Mouse (Mus musculus) heart, embryonic 11.5 days (tissue): Measurements from ENCODE around the gene Ninl. TPM values are rescaled to one million over a fixed set of nuclear protein-coding genes. Genes with fewer than 3 reads are reported as not detected.
A peak's percentile ranks its signal among the peaks of the same experiment; 100 is the strongest.

Source experiments
- ATAC-seq: fragments of 200-750 bp; cut with Nextera tagmentation; replicated peaks from 2 replicates; pipeline ENCODE4 v1.8.0; 2017; ENCODE audit warnings: moderate library complexity; ENCODE audit not compliant: insufficient number of reproducible peaks, low FRiP score, low TSS enrichment
- H3K27ac ChIP-seq: fragments of 300-500 bp; sonication (generic); 2 replicates; pipeline ENCODE4 v1.5.1; 2014; ENCODE audit warnings: mild to moderate bottlenecking, low read depth, low read length
- H3K27me3 ChIP-seq: fragments of 300-500 bp; sonication (generic); 2 replicates; pipeline ENCODE4 v1.6.1; 2014; ENCODE audit warnings: mild to moderate bottlenecking, low read length, mixed read lengths; ENCODE audit not compliant: control insufficient read depth, insufficient read depth
- H3K36me3 ChIP-seq: fragments of 300-500 bp; sonication (generic); 2 replicates; pipeline ENCODE4 v1.6.1; 2014; ENCODE audit warnings: mild to moderate bottlenecking, low read length, moderate library complexity, mixed read lengths; ENCODE audit not compliant: control insufficient read depth, insufficient read depth
- H3K4me1 ChIP-seq: fragments of 300-500 bp; sonication (generic); 2 replicates; pipeline ENCODE4 v1.6.1; 2014; ENCODE audit warnings: low read length; ENCODE audit not compliant: control insufficient read depth, insufficient read depth
- H3K4me2 ChIP-seq: fragments of 300-500 bp; sonication (generic); 2 replicates; pipeline ENCODE4 v1.6.1; 2014; ENCODE audit warnings: mild to moderate bottlenecking, moderate library complexity
- H3K4me3 ChIP-seq: fragments of 300-500 bp; sonication (generic); 2 replicates; pipeline ENCODE4 v1.5.1; 2014; ENCODE audit warnings: low read depth, low read length
- H3K9ac ChIP-seq: fragments of 300-500 bp; sonication (generic); 2 replicates; pipeline ENCODE4 v1.6.1; 2014; ENCODE audit warnings: mild to moderate bottlenecking, low read depth, low read length, moderate library complexity
- H3K9me3 ChIP-seq: fragments of 300-500 bp; sonication (generic); replicated peaks from 2 replicates; pipeline ENCODE4 v1.6.1; 2016; ENCODE audit warnings: low read length; ENCODE audit not compliant: control insufficient read depth
- WGBS: fragments of 180-500 bp; shearing (Covaris S2); extraction: QIAGEN DNeasy Blood & Tissue Kit; methylation state at CpG from one replicate; pipeline ENCODE4 v1.1.7; 2014; ENCODE audit not compliant: insufficient replicate concordance; 5-methylcytosine and 5-hydroxymethylcytosine counted together
- polyA plus RNA-seq: library from polyadenylated mRNA; unstranded; fragments of >200 nt; fragmentation: Nextera tagmentation; extraction: Ambion mirVana; gene quantifications from 2 replicates; pipeline ENCODE4 v1.2.1, GENCODE M21; 2014

The Ninl gene
- polyA plus RNA-seq, 1 experiment from 2014 or later = 8.0 TPM

GRCm38 (mm10) chr2:151006281-151006945 is 32.8 kb downstream of the Ninl start:
- Histone ChIP-seq H3K27ac (no peak overlapping the region), H3K27me3 (peaks cover 3% of the 10 kb centered on the region; the same call in 1 of the 2 replicates), H3K4me1 (peaks cover 9% of the 10 kb centered on the region; the same call in 1 of the 2 replicates), H3K9me3 (no peaks in the 10 kb centered on the region), H3K4me2 (0 out of 2 replicates have a peak overlapping the region, but pooled peaks have one; percentile 8), H3K36me3 (no peaks in the 10 kb centered on the region), H3K9ac (no peak overlapping the region), H3K4me3 (no peak overlapping the region)
- no peak for ATAC-seq
- WGBS = 76% methylated on average over 5 of the region's 5 CpGs

- no peaks in the 10 kb centered on the region for H3K36me3 ChIP-seq
- no peak overlapping the region for H3K27ac ChIP-seq
- H3K27me3 ChIP-seq = peaks cover 3% of the 10 kb centered on the region; the same call in 1 of the 2 replicates
- WGBS = 73% methylated on average over 10 of the region's 10 CpGs
- no peak for ATAC-seq
- H3K4me1 ChIP-seq = peaks cover 11% of the 10 kb centered on the region
- H3K4me2 ChIP-seq = no peak overlapping the region
- H3K9me3 ChIP-seq = no peaks in the 10 kb centered on the region
- H3K9ac ChIP-seq = no peak overlapping the region
- no peak overlapping the region for H3K4me3 ChIP-seq
Observed at GRCm38 (mm10) chr2:151004390-151004789, 34.8 kb downstream of the Ninl start.

- ATAC-seq = no peak
- H3K27ac ChIP-seq = no peak overlapping the region
- no peak overlapping the region for H3K9ac ChIP-seq
- no peaks in the 10 kb centered on the region for H3K36me3 ChIP-seq
- peaks cover 17% of the 10 kb centered on the region for H3K4me1 ChIP-seq
- peaks cover 3% of the 10 kb centered on the region; the same call in 1 of the 2 replicates for H3K27me3 ChIP-seq
- no peak overlapping the region for H3K4me2 ChIP-seq
- no peaks in the 10 kb centered on the region for H3K9me3 ChIP-seq
- 68% methylated on average over 6 of the region's 6 CpGs for WGBS
- no peak overlapping the region for H3K4me3 ChIP-seq
Observed at GRCm38 (mm10) chr2:151003796-151004195, 35.4 kb downstream of the Ninl start.

GRCm38 (mm10) chr2:151001619-151002175 is 37.5 kb downstream of the Ninl start:
- no peak for ATAC-seq

GRCm38 (mm10) chr2:151000402-151001178 is 38.6 kb downstream of the Ninl start:
- peak; percentile 64; the same call in 1 of the 2 replicates for ATAC-seq
- 58% methylated on average over 7 of the region's 7 CpGs for WGBS
- no peaks in the 10 kb centered on the region for H3K27me3 ChIP-seq
- H3K36me3 ChIP-seq = no peaks in the 10 kb centered on the region
- no peak overlapping the region for H3K4me2 ChIP-seq
- H3K27ac ChIP-seq = no peak overlapping the region
- peaks cover 18% of the 10 kb centered on the region for H3K4me1 ChIP-seq
- no peaks in the 10 kb centered on the region for H3K9me3 ChIP-seq
- H3K9ac ChIP-seq = no peak overlapping the region
- H3K4me3 ChIP-seq = no peak overlapping the region

More at GRCm38 (mm10) chr2:151001619-151002175, 37.5 kb downstream of the Ninl start:
- Histone ChIP-seq H3K9me3 (no peaks in the 10 kb centered on the region), H3K4me2 (no peak overlapping the region), H3K27me3 (no peaks in the 10 kb centered on the region), H3K27ac (no peak overlapping the region), H3K4me1 (peaks cover 20% of the 10 kb centered on the region), H3K36me3 (no peaks in the 10 kb centered on the region), H3K4me3 (no peak overlapping the region), H3K9ac (no peak overlapping the region)
- 74% methylated on average over 5 of the region's 5 CpGs for WGBS

- Histone ChIP-seq H3K27ac (no peak overlapping the region), H3K9ac (no peak overlapping the region), H3K4me3 (no peak overlapping the region)
Observed at GRCm38 (mm10) chr2:150999021-150999420, 40.2 kb downstream of the Ninl start.

GRCm38 (mm10) chr2:150997618-150998017 is 41.6 kb downstream of the Ninl start:
- Histone ChIP-seq H3K27ac (no peak overlapping the region), H3K27me3 (no peaks in the 10 kb centered on the region), H3K36me3 (no peaks in the 10 kb centered on the region), H3K9me3 (no peaks in the 10 kb centered on the region), H3K4me3 (no peak overlapping the region), H3K9ac (no peak overlapping the region), H3K4me2 (no peak overlapping the region), H3K4me1 (peaks cover 18% of the 10 kb centered on the region)
- WGBS = 83% methylated on average over 5 of the region's 5 CpGs
- no peak for ATAC-seq

More at GRCm38 (mm10) chr2:150999021-150999420, 40.2 kb downstream of the Ninl start:
- no peak for ATAC-seq
- 57% methylated on average over 3 of the region's 3 CpGs for WGBS
- no peaks in the 10 kb centered on the region for H3K9me3 ChIP-seq
- H3K4me1 ChIP-seq = peaks cover 18% of the 10 kb centered on the region
- H3K36me3 ChIP-seq = no peaks in the 10 kb centered on the region
- no peak overlapping the region; the same call in 1 of the 2 replicates for H3K4me2 ChIP-seq
- H3K27me3 ChIP-seq = no peaks in the 10 kb centered on the region

GRCm38 (mm10) chr2:150995324-150995723 is 43.9 kb downstream of the Ninl start:
- no peak overlapping the region for H3K4me2 ChIP-seq
- no peaks in the 10 kb centered on the region for H3K36me3 ChIP-seq
- 56% methylated on average over 4 of the region's 4 CpGs for WGBS
- H3K4me1 ChIP-seq = peaks cover 12% of the 10 kb centered on the region
- H3K27me3 ChIP-seq = no peaks in the 10 kb centered on the region
- H3K9me3 ChIP-seq = no peaks in the 10 kb centered on the region
- H3K27ac ChIP-seq = 0 out of 2 replicates have a peak overlapping the region, but pooled peaks have one; percentile 6
- no peak for ATAC-seq
- H3K4me3 ChIP-seq = no peak overlapping the region
- H3K9ac ChIP-seq = no peak overlapping the region
